Mouse (Mus musculus): ENCODE measurements around the gene Rpa2. TPM values are rescaled to one million over a fixed set of nuclear protein-coding genes. Genes with fewer than 3 reads are reported as not detected.

Rpa2 gene
- polyA plus RNA-seq (2015; fragmentation: Nextera tagmentation; extraction: Ambion mirVana) = 29.8 and 32.1 TPM in 2 replicates

DNA sequence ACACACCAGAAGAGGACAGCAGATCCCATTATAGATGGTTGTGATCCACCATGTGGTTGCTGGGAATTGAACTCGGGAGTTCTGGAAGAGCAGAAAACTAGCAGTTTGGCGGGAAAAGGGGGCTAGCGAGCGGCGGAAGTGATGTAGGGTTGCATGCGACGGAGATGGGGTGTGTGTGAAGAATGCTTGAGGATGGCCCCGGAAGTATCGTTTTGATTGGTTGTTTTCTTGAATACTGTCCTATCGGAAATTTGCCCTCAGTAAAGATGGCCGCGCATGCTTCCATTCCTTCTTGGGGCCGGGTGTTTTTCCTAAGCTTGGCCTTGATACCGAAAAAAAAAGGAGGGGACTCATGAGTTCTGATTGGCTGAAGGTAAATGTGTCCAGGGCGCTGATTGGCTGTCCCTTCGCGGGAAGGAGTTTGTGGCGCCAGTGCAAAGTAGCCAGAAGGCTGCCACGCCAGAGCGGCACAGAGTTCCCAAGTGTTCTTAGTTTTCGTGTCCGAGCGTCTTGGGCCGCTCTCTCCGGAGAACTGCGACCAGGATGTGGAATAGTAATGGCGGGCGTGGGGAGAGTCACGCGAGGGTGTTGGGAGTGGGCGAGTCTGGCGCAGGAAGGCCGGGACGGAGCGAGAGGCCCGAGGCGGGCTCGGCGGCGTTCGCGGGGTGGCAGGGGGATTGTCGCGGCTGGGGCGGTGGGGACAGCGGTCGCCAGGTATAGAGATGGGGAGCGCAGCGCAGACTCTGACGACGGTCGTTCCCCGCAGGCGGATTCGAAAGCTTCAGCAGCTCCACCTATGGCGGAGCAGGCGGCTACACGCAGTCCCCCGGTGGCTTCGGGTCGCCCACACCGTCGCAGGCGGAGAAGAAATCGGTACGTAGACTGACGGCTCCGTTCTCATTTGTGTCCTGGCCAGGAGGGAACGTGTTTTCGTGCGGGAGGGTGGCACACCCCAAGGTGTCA is at the start of gene Rpa2:
TSS of gene Rpa2 (plus strand) at position 419 of the 963 bp plus-strand sequence.
- H3K36me3 ChIP-seq (ENCODE audit: control insufficient read depth, insufficient read depth, low read length) = peaks cover 3% of the 10 kb centered on the region; the same call in 1 of the 2 replicates
- H3K9ac ChIP-seq (ENCODE audit: low read length) = peak within 1 kb of the TSS; percentile 74
- H3K4me3 ChIP-seq (ENCODE audit: low read depth, low read length) = peak within 1 kb of the TSS; percentile 74
- ATAC-seq (ENCODE audit: low FRiP score, low TSS enrichment) (peak; percentile 96), DNase-seq (ENCODE audit: low spot score) (peak; percentile 97)
- TF ChIP-seq CTCF (IDR thresholded peaks at IDR 0.05; ENCODE audit: low read depth) (peak; percentile 15; the same call in 1 of the 2 replicates), EP300 (optimal IDR thresholded peaks at IDR 0.05) (peak; percentile 93)
- H3K4me2 ChIP-seq (replicated peaks; ENCODE audit: low read depth) = peak within 1 kb of the TSS; percentile 92
- H3K4me1 ChIP-seq (replicated peaks; ENCODE audit: control insufficient read depth, insufficient read depth) = no peaks in the 10 kb centered on the region
- H3K9me3 ChIP-seq (ENCODE audit: control insufficient read depth, low read length) = no peaks in the 10 kb centered on the region
- H3K27me3 ChIP-seq (ENCODE audit: control insufficient read depth, insufficient read depth, low read length) = no peaks in the 10 kb centered on the region
- H3K27ac ChIP-seq (replicated peaks) = peak within 1 kb of the TSS; percentile 86
- WGBS = under 1% methylated on average over 67 of the region's 71 CpGs

DNA sequence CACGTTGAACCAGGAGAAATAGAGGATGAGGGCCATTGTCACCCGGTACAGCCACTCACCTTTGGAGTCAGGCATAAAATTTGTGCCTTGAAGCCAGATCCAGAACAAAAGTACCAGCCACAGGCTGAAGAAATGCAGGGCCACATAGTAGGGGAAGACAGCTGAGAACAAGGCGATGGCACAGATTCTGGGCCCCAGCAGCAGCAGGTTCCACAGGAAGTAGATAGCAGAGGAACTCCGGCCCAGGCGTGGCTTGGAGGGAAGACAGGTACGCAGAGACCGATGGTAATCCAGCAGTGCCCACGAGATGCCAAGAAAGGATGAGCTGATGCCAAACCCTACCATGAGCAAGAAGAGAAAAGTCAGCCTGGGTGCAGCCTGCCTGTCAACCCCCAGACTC is 39.9 kb upstream of the Rpa2 start:
- no peak overlapping the region for H3K4me2 ChIP-seq (replicated peaks; ENCODE audit: low read depth)
- no peak overlapping the region for H3K9ac ChIP-seq (ENCODE audit: low read length)
- WGBS = 79% methylated on average over 8 of the region's 8 CpGs
- no peaks in the 10 kb centered on the region; the same call in 1 of the 2 replicates for H3K36me3 ChIP-seq (ENCODE audit: control insufficient read depth, insufficient read depth, low read length)
- no peak for ATAC-seq (ENCODE audit: low FRiP score, low TSS enrichment)
- no peak for DNase-seq (ENCODE audit: low spot score)
- H3K4me3 ChIP-seq (ENCODE audit: low read depth, low read length) = no peak overlapping the region
- H3K27ac ChIP-seq (replicated peaks) = no peak overlapping the region
- H3K9me3 ChIP-seq (ENCODE audit: control insufficient read depth, low read length) = no peaks in the 10 kb centered on the region
- no peak for TF ChIP-seq EP300 (optimal IDR thresholded peaks at IDR 0.05)
- TF ChIP-seq CTCF (IDR thresholded peaks at IDR 0.05; ENCODE audit: low read depth) = no peak
- H3K27me3 ChIP-seq (ENCODE audit: control insufficient read depth, insufficient read depth, low read length) = no peaks in the 10 kb centered on the region
- no peaks in the 10 kb centered on the region for H3K4me1 ChIP-seq (replicated peaks; ENCODE audit: control insufficient read depth, insufficient read depth)

DNA sequence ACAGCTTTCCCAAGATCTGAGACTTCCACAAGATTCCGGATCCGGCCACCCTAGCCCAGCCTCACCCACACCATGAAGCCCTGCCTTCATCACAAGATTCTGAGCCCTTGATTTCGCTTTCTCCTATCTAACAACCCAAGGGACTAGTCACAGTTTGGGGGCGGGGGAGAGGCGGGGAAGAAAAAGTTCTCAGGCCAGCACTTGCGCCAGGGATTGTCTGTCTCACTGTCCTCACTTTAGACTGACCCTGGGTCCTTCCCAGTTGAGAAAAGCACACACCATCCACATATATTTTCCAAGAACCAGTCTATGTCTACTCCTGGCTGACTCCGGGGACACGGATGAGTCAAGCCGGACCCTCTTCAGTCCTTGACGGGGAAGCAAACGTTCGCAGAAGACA is 36.5 kb upstream of the Rpa2 start:
- Histone ChIP-seq H3K4me2 (replicated peaks; ENCODE audit: low read depth) (peak overlapping the region; percentile 92), H3K9ac (ENCODE audit: low read length) (peak overlapping the region; percentile 65), H3K36me3 (ENCODE audit: control insufficient read depth, insufficient read depth, low read length) (no peaks in the 10 kb centered on the region), H3K4me1 (replicated peaks; ENCODE audit: control insufficient read depth, insufficient read depth) (no peaks in the 10 kb centered on the region), H3K4me3 (ENCODE audit: low read depth, low read length) (peak overlapping the region; percentile 57), H3K27ac (replicated peaks) (no peak overlapping the region; the same call in 1 of the 2 replicates), H3K9me3 (ENCODE audit: control insufficient read depth, low read length) (no peaks in the 10 kb centered on the region), H3K27me3 (ENCODE audit: control insufficient read depth, insufficient read depth, low read length) (no peaks in the 10 kb centered on the region)
- ATAC-seq (ENCODE audit: low FRiP score, low TSS enrichment) = no peak
- TF ChIP-seq EP300 (optimal IDR thresholded peaks at IDR 0.05) = no peak
- TF ChIP-seq CTCF (IDR thresholded peaks at IDR 0.05; ENCODE audit: low read depth) = no peak
- 36% methylated on average over 12 of the region's 12 CpGs for WGBS
- no peak for DNase-seq (ENCODE audit: low spot score)

DNA sequence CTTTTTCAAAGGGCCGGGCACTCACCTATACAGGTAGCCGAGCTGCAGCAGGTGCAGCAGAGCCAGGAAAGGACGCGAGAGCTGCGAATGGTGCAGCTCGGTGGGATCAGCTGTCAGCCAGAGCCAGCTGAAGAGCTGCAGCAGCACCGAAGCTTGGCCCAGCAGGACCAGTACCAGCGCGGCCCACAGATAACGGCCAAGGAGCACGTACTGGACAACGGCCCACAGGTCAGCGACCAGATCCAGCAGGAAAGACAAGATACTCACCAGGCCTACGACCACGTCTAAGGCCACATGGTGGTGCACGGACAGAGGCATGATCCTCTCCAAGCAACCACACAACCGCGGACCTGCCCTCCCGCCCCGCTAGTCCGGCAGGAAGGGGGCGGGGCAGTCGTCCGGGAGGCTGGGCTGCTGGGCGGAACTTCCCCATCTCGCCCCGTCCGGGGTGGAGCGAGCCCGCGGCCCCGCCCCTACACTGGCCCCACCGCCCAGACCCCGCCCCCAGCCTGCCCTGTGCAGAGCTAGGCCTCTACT is 35.9 kb upstream of the Rpa2 start, which contains the start of gene Xkr8:
TSS of gene Xkr8 (minus strand) at position 399 of the 537 bp plus-strand sequence.
- H3K9me3 ChIP-seq (ENCODE audit: control insufficient read depth, low read length) = no peaks in the 10 kb centered on the region
- DNase-seq (ENCODE audit: low spot score) (peak; percentile 95), ATAC-seq (ENCODE audit: low FRiP score, low TSS enrichment) (peak; percentile 92)
- TF ChIP-seq EP300 (optimal IDR thresholded peaks at IDR 0.05) (no peak), CTCF (IDR thresholded peaks at IDR 0.05; ENCODE audit: low read depth) (peak; percentile 50; the same call in 1 of the 2 replicates)
- H3K4me3 ChIP-seq (ENCODE audit: low read depth, low read length) = peak within 1 kb of the TSS; percentile 57
- WGBS = 2% methylated on average over 34 of the region's 34 CpGs
- no peaks in the 10 kb centered on the region for H3K36me3 ChIP-seq (ENCODE audit: control insufficient read depth, insufficient read depth, low read length)
- peak within 1 kb of the TSS; percentile 65 for H3K9ac ChIP-seq (ENCODE audit: low read length)
- no peaks in the 10 kb centered on the region for H3K27me3 ChIP-seq (ENCODE audit: control insufficient read depth, insufficient read depth, low read length)
- peak within 1 kb of the TSS; percentile 92 for H3K4me2 ChIP-seq (replicated peaks; ENCODE audit: low read depth)
- H3K4me1 ChIP-seq (replicated peaks; ENCODE audit: control insufficient read depth, insufficient read depth) = no peaks in the 10 kb centered on the region
- H3K27ac ChIP-seq (replicated peaks) = no peak within 1 kb of the TSS; the same call in 1 of the 2 replicates

DNA sequence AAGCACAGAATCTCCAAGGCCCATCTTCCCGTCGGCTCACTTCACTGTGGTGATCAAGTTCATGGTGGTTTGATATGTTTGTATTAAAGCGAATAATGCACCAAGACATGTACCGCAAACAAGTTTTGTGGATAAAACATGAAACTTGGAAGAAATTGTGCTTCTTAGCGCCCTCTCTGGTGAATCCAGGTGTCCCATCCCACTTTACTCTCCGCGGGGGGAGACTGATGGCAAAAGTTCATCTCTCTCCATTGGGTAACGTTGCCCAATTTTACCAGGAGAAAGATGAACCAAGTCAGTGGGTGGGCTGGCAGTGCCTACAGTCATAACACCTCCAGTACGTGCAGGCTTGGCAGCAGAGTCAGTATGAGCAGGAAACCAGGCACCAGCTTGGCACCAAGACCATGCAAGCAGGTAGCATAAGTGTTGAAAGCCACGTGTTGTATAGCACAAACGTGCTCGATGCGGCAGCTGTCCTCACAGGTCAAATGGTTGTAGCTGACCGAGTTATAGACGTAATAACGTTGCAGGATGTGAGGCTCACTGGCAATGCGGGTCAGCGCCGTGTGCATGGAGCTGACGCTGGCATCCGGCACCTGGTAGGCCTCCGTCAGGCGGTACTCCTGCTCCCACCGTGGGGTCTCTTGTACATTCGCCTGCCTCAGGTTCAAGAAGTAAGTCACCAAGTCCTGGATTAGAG is 34.9 kb upstream of the Rpa2 start:
- Histone ChIP-seq H3K27me3 (ENCODE audit: control insufficient read depth, insufficient read depth, low read length) (no peaks in the 10 kb centered on the region), H3K36me3 (ENCODE audit: control insufficient read depth, insufficient read depth, low read length) (no peaks in the 10 kb centered on the region), H3K27ac (replicated peaks) (no peak overlapping the region), H3K9me3 (ENCODE audit: control insufficient read depth, low read length) (no peaks in the 10 kb centered on the region), H3K4me2 (replicated peaks; ENCODE audit: low read depth) (no peak overlapping the region), H3K4me1 (replicated peaks; ENCODE audit: control insufficient read depth, insufficient read depth) (no peaks in the 10 kb centered on the region), H3K4me3 (ENCODE audit: low read depth, low read length) (no peak overlapping the region), H3K9ac (ENCODE audit: low read length) (no peak overlapping the region)
- no peak for DNase-seq (ENCODE audit: low spot score)
- no peak for ATAC-seq (ENCODE audit: low FRiP score, low TSS enrichment)
- WGBS = 93% methylated on average over 25 of the region's 25 CpGs
- TF ChIP-seq CTCF (IDR thresholded peaks at IDR 0.05; ENCODE audit: low read depth) (peak; percentile 28), EP300 (optimal IDR thresholded peaks at IDR 0.05) (no peak)

Measured in stomach, postnatal 0 days (tissue).